Mouse (Mus musculus) T-cell, adult 2 months (primary cell): ENCODE results near the gene 4930430F08Rik.
"Not testable (repeated sequence)": the region's sequence is repeated elsewhere in the genome, so short reads cannot be mapped to it uniquely, and the experiment has no call there.

ENCODE experiments used
- DNase-seq: peaks from one replicate; pipeline ENCODE4 v3.0.0; 2022; ENCODE audit warnings: low spot score

4930430F08Rik gene

GRCm38 (mm10) chr10:100590323-100590722 lies at the start of gene 4930430F08Rik, which contains the start of gene 1700017N19Rik:
Gene 4930430F08Rik (minus strand): TSS chr10:100590423.
Gene 1700017N19Rik (plus strand): TSS chr10:100590484.
- no peak for DNase-seq

- peak; percentile 17 for DNase-seq
These were observed 39.7 kb upstream of the 4930430F08Rik start for GRCm38 (mm10) chr10:100629762-100630438.

GRCm38 (mm10) chr10:100622494-100622893 lies 32.3 kb upstream of the 4930430F08Rik start:
- no peak for DNase-seq

GRCm38 (mm10) chr10:100620040-100620439 lies 29.8 kb upstream of the 4930430F08Rik start:
- no peak for DNase-seq

- no peak for DNase-seq
These were observed 29.3 kb upstream of the 4930430F08Rik start for GRCm38 (mm10) chr10:100619474-100619873.

GRCm38 (mm10) chr10:100617233-100617903 lies 27.1 kb upstream of the 4930430F08Rik start:
- DNase-seq, result no peak

- DNase-seq, result no peak
These were observed 14.0 kb upstream of the 4930430F08Rik start for GRCm38 (mm10) chr10:100604254-100604653.

GRCm38 (mm10) chr10:100603511-100603910 lies 13.3 kb upstream of the 4930430F08Rik start:
- no peak for DNase-seq

- no peak for DNase-seq
These were observed 8.1 kb upstream of the 4930430F08Rik start for GRCm38 (mm10) chr10:100598339-100598738.

- DNase-seq, result peak; percentile 80
These were observed 1.3 kb downstream of the 4930430F08Rik start for GRCm38 (mm10) chr10:100588932-100589388.

GRCm38 (mm10) chr10:100588524-100588923 lies 1.7 kb downstream of the 4930430F08Rik start:
- no peak for DNase-seq

GRCm38 (mm10) chr10:100584178-100584577 lies 6.0 kb downstream of the 4930430F08Rik start:
- DNase-seq, result no peak

- DNase-seq, result no peak
These were observed 14.9 kb downstream of the 4930430F08Rik start for GRCm38 (mm10) chr10:100575294-100575693.

- no peak for DNase-seq
These were observed 15.6 kb downstream of the 4930430F08Rik start for GRCm38 (mm10) chr10:100574505-100575149.

GRCm38 (mm10) chr10:100571707-100572106 lies 18.5 kb downstream of the 4930430F08Rik start:
- DNase-seq, result no peak

- DNase-seq, result no peak
These were observed 26.1 kb downstream of the 4930430F08Rik start for GRCm38 (mm10) chr10:100564112-100564511.

- DNase-seq, result not testable (repeated sequence)
These were observed 29.9 kb downstream of the 4930430F08Rik start for GRCm38 (mm10) chr10:100560194-100560883.

GRCm38 (mm10) chr10:100556566-100557175 lies 33.6 kb downstream of the 4930430F08Rik start:
- DNase-seq, result no peak

- DNase-seq, result no peak
These were observed 65.5 kb downstream of the 4930430F08Rik start for GRCm38 (mm10) chr10:100524499-100525390.

- DNase-seq, result no peak
These were observed 67.9 kb downstream of the 4930430F08Rik start for GRCm38 (mm10) chr10:100522330-100522729.
